Mouse (Mus musculus) limb, embryonic 12.5 days (tissue): ENCODE measurements around the gene Taar7d. TPM values are rescaled to one million over a fixed set of nuclear protein-coding genes. Genes with fewer than 3 reads are reported as not detected.

Experiments used
- ATAC-seq: fragments of 200-750 bp; cut with Nextera tagmentation; 2 replicates; pipeline ENCODE4 v1.8.0; 2017; ENCODE audit warnings: low read depth, moderate TSS enrichment; ENCODE audit not compliant: insufficient number of reproducible peaks, insufficient read depth, low FRiP score, low TSS enrichment
- H3K27ac ChIP-seq: fragments of 300-500 bp; sonication (generic); 2 replicates; pipeline ENCODE4 v1.5.1; 2016; ENCODE audit warnings: mild to moderate bottlenecking, moderate library complexity
- H3K27me3 ChIP-seq: fragments of 300-500 bp; sonication (generic); 2 replicates; pipeline ENCODE4 v1.6.1; 2016; ENCODE audit warnings: mild to moderate bottlenecking, moderate library complexity
- H3K36me3 ChIP-seq: fragments of 300-500 bp; sonication (generic); 2 replicates; pipeline ENCODE4 v1.6.1; 2016; ENCODE audit warnings: mild to moderate bottlenecking, moderate library complexity
- H3K4me1 ChIP-seq: fragments of 300-500 bp; sonication (generic); replicated peaks from 2 replicates; pipeline ENCODE4 v1.6.1; 2016
- H3K4me2 ChIP-seq: fragments of 300-500 bp; sonication (generic); 2 replicates; pipeline ENCODE4 v1.6.1; 2016; ENCODE audit warnings: mild to moderate bottlenecking, moderate library complexity
- H3K4me3 ChIP-seq: fragments of 300-500 bp; sonication (generic); replicated peaks from 2 replicates; pipeline ENCODE4 v1.5.1; 2016; ENCODE audit warnings: mild to moderate bottlenecking
- H3K9ac ChIP-seq: fragments of 300-500 bp; sonication (generic); replicated peaks from 2 replicates; pipeline ENCODE4 v1.6.1; 2016; ENCODE audit warnings: mild to moderate bottlenecking, moderate library complexity
- H3K9me3 ChIP-seq: fragments of 300-500 bp; sonication (generic); 2 replicates; pipeline ENCODE4 v1.6.1; 2016; ENCODE audit warnings: mild to moderate bottlenecking, moderate library complexity
- WGBS: fragments of 180-500 bp; shearing (Covaris S2); methylation state at CpG from one replicate; pipeline ENCODE4 v1.1.7; 2016; 5-methylcytosine and 5-hydroxymethylcytosine counted together
- polyA plus RNA-seq: library from polyadenylated mRNA; unstranded; fragments of >200 nt; fragmentation: Nextera tagmentation; extraction: Ambion mirVana; gene quantifications from 2 replicates; pipeline ENCODE4 v1.2.1, GENCODE M21; 2016

Taar7d gene
- not detected in 2 replicates for polyA plus RNA-seq

- Histone ChIP-seq H3K27ac (no peak within 1 kb of the TSS), H3K27me3 (no peaks in the 10 kb centered on the region), H3K9ac (no peak within 1 kb of the TSS), H3K36me3 (no peaks in the 10 kb centered on the region), H3K4me3 (no peak within 1 kb of the TSS), H3K4me2 (no peak within 1 kb of the TSS), H3K4me1 (no peaks in the 10 kb centered on the region), H3K9me3 (no peaks in the 10 kb centered on the region)
- ATAC-seq, result no peak
Measured at GRCm38 (mm10) chr10:24026922-24027321, at the start of gene Taar7d. TSS of gene Taar7d (plus strand) at chr10:24027222.

- no peaks in the 10 kb centered on the region; the same call in 1 of the 2 replicates for H3K27me3 ChIP-seq
- no peaks in the 10 kb centered on the region for H3K9me3 ChIP-seq
- no peak for ATAC-seq
- H3K4me2 ChIP-seq, result no peak overlapping the region
- H3K27ac ChIP-seq, result no peak overlapping the region
- no peaks in the 10 kb centered on the region for H3K4me1 ChIP-seq
- no peak overlapping the region for H3K4me3 ChIP-seq
- H3K36me3 ChIP-seq, result no peaks in the 10 kb centered on the region
- WGBS, result 66% methylated on average over 4 of the region's 4 CpGs
- no peak overlapping the region for H3K9ac ChIP-seq
Measured at GRCm38 (mm10) chr10:23977958-23978357, 49.1 kb upstream of the Taar7d start.

GRCm38 (mm10) chr10:23978901-23979705, 47.9 kb upstream of the Taar7d start:
- Histone ChIP-seq H3K36me3 (no peaks in the 10 kb centered on the region), H3K27ac (no peak overlapping the region), H3K9ac (no peak overlapping the region), H3K4me2 (no peak overlapping the region), H3K9me3 (no peaks in the 10 kb centered on the region), H3K27me3 (no peaks in the 10 kb centered on the region; the same call in 1 of the 2 replicates), H3K4me1 (no peaks in the 10 kb centered on the region), H3K4me3 (no peak overlapping the region)
- no peak for ATAC-seq
- 46% methylated on average over 16 of the region's 16 CpGs for WGBS

- Histone ChIP-seq H3K4me2 (no peak within 1 kb of the TSS), H3K9me3 (0 out of 2 replicates have a peak, but pooled peaks cover 3% of the 10 kb centered on the region), H3K27me3 (no peaks in the 10 kb centered on the region), H3K4me1 (no peaks in the 10 kb centered on the region), H3K27ac (no peak within 1 kb of the TSS), H3K36me3 (no peaks in the 10 kb centered on the region), H3K4me3 (no peak within 1 kb of the TSS), H3K9ac (no peak within 1 kb of the TSS)
- 82% methylated on average over 8 of the region's 8 CpGs for WGBS
- ATAC-seq, result no peak
Measured at GRCm38 (mm10) chr10:23985546-23985945, 41.5 kb upstream of the Taar7d start, which contains the start of gene Taar6. TSS of gene Taar6 (minus strand) at chr10:23985646.

GRCm38 (mm10) chr10:23986419-23986818, 40.6 kb upstream of the Taar7d start:
- no peak overlapping the region for H3K4me3 ChIP-seq
- ATAC-seq, result no peak
- no peak overlapping the region for H3K9ac ChIP-seq
- no peaks in the 10 kb centered on the region for H3K27me3 ChIP-seq
- no peak overlapping the region for H3K4me2 ChIP-seq
- no peaks in the 10 kb centered on the region for H3K4me1 ChIP-seq
- 84% methylated on average over 5 of the region's 5 CpGs for WGBS
- H3K9me3 ChIP-seq, result 0 out of 2 replicates have a peak, but pooled peaks cover 3% of the 10 kb centered on the region
- no peaks in the 10 kb centered on the region for H3K36me3 ChIP-seq
- H3K27ac ChIP-seq, result no peak overlapping the region

GRCm38 (mm10) chr10:23993381-23993780, 33.6 kb upstream of the Taar7d start, which contains the start of gene Taar7a:
TSS of gene Taar7a (minus strand) at chr10:23993481.
- Histone ChIP-seq H3K27ac (no peak within 1 kb of the TSS), H3K4me3 (no peak within 1 kb of the TSS), H3K4me2 (no peak within 1 kb of the TSS), H3K9me3 (0 out of 2 replicates have a peak, but pooled peaks cover 2% of the 10 kb centered on the region), H3K9ac (no peak within 1 kb of the TSS), H3K4me1 (no peaks in the 10 kb centered on the region), H3K27me3 (no peaks in the 10 kb centered on the region), H3K36me3 (no peaks in the 10 kb centered on the region)
- 78% methylated on average over 3 of the region's 3 CpGs for WGBS
- no peak; the same call in 1 of the 2 replicates for ATAC-seq

GRCm38 (mm10) chr10:23999639-24000038, 27.4 kb upstream of the Taar7d start, which contains the start of gene Taar7b:
TSS of gene Taar7b (plus strand) at chr10:23999939.
- H3K36me3 ChIP-seq, result no peaks in the 10 kb centered on the region
- no peak within 1 kb of the TSS for H3K9ac ChIP-seq
- 94% methylated on average over 1 of the region's 1 CpGs for WGBS
- no peak within 1 kb of the TSS for H3K27ac ChIP-seq
- no peak within 1 kb of the TSS for H3K4me2 ChIP-seq
- no peaks in the 10 kb centered on the region for H3K27me3 ChIP-seq
- no peak within 1 kb of the TSS for H3K4me3 ChIP-seq
- no peaks in the 10 kb centered on the region for H3K9me3 ChIP-seq
- ATAC-seq, result no peak
- H3K4me1 ChIP-seq, result no peaks in the 10 kb centered on the region

- Histone ChIP-seq H3K4me2 (no peak overlapping the region), H3K27ac (no peak overlapping the region), H3K9ac (no peak overlapping the region), H3K36me3 (no peaks in the 10 kb centered on the region), H3K4me3 (no peak overlapping the region), H3K27me3 (no peaks in the 10 kb centered on the region), H3K4me1 (no peaks in the 10 kb centered on the region), H3K9me3 (no peaks in the 10 kb centered on the region)
- no peak for ATAC-seq
- 84% methylated on average over 1 of the region's 1 CpGs for WGBS
Measured at GRCm38 (mm10) chr10:24006442-24006841, 20.6 kb upstream of the Taar7d start.

GRCm38 (mm10) chr10:24007034-24007433, 20.0 kb upstream of the Taar7d start:
- ATAC-seq, result no peak
- Histone ChIP-seq H3K4me2 (no peak overlapping the region), H3K9ac (no peak overlapping the region), H3K27ac (no peak overlapping the region), H3K4me1 (no peaks in the 10 kb centered on the region), H3K9me3 (no peaks in the 10 kb centered on the region), H3K36me3 (no peaks in the 10 kb centered on the region), H3K4me3 (no peak overlapping the region), H3K27me3 (no peaks in the 10 kb centered on the region)
- WGBS, result 67% methylated on average over 2 of the region's 2 CpGs

- WGBS, result 84% methylated on average over 1 of the region's 1 CpGs
- H3K9ac ChIP-seq, result no peak overlapping the region
- no peak overlapping the region for H3K4me2 ChIP-seq
- H3K9me3 ChIP-seq, result no peaks in the 10 kb centered on the region
- H3K27me3 ChIP-seq, result no peaks in the 10 kb centered on the region
- H3K27ac ChIP-seq, result no peak overlapping the region
- ATAC-seq, result no peak
- no peak overlapping the region for H3K4me3 ChIP-seq
- no peaks in the 10 kb centered on the region for H3K4me1 ChIP-seq
- H3K36me3 ChIP-seq, result no peaks in the 10 kb centered on the region
Measured at GRCm38 (mm10) chr10:24008143-24008542, 18.9 kb upstream of the Taar7d start.

- no peaks in the 10 kb centered on the region for H3K9me3 ChIP-seq
- no peaks in the 10 kb centered on the region for H3K27me3 ChIP-seq
- no peak for ATAC-seq
Measured at GRCm38 (mm10) chr10:24031347-24031746, 4.3 kb downstream of the Taar7d start.

More at GRCm38 (mm10) chr10:24031347-24031746, 4.3 kb downstream of the Taar7d start:
- Histone ChIP-seq H3K27ac (no peak overlapping the region), H3K4me1 (no peaks in the 10 kb centered on the region), H3K4me3 (no peak overlapping the region), H3K4me2 (no peak overlapping the region), H3K36me3 (no peaks in the 10 kb centered on the region), H3K9ac (no peak overlapping the region)
